ENCODE assay signal across 8 mouse cellular contexts in genomic region chr2:26497861-26498533, GRCm38 (mm10). TPM values are rescaled to one million over a fixed set of nuclear protein-coding genes. Genes with fewer than 3 reads are reported as not detected.
DNase-seq lines count a peak whose midpoint lies in the region; ATAC-seq lines count a peak whose summit lies in the region.
"Had no signal": no experiment of that assay in that cellular context is flagged by ENCODE, and none has a peak within 500 bp of the region (broad histone marks: within the 10 kb centered on the region; RNA-seq: fewer than 3 reads in every experiment).

No protein-coding gene starts in this region.

- ATAC-seq in forebrain, embryonic 16.5 days, result no peak
- peak; percentile 31 for ATAC-seq in megakaryocyte, adult 5-6 weeks (ENCODE audit: poor library complexity, severe bottlenecking)

- peaks cover 99% of the 10 kb centered on the region for H3K4me1 ChIP-seq in embryonic facial prominence, embryonic 10.5 days
- H3K4me1 ChIP-seq in forebrain, embryonic 16.5 days (replicated peaks; ENCODE audit: control insufficient read depth, insufficient read depth, low read length), result peaks cover 97% of the 10 kb centered on the region

- peaks cover 60% of the 10 kb centered on the region for H3K36me3 ChIP-seq in embryonic facial prominence, embryonic 10.5 days (replicated peaks)
- H3K36me3 ChIP-seq in forebrain, embryonic 16.5 days (ENCODE audit: control insufficient read depth, insufficient read depth), result no peaks in the 10 kb centered on the region

- peaks cover 39% of the 10 kb centered on the region for H3K27me3 ChIP-seq in embryonic facial prominence, embryonic 10.5 days (replicated peaks; ENCODE audit: low read depth, poor library complexity, severe bottlenecking)
- H3K27me3 ChIP-seq in forebrain, embryonic 16.5 days (replicated peaks; ENCODE audit: control insufficient read depth, insufficient read depth, low read length), result no peaks in the 10 kb centered on the region
- H3K27me3 ChIP-seq: limb, embryonic 12.5 days had no signal

- peak overlapping the region; percentile 46; the same call in 1 of the 2 replicates for H3K27ac ChIP-seq in embryonic facial prominence, embryonic 10.5 days (replicated peaks)
- H3K27ac ChIP-seq in forebrain, embryonic 16.5 days (ENCODE audit: low read length), result peak overlapping the region; percentile 16
- H3K27ac ChIP-seq: limb, embryonic 12.5 days had no signal

- peak overlapping the region; percentile 1; the same call in 1 of the 2 replicates for H3K4me2 ChIP-seq in forebrain, embryonic 16.5 days (ENCODE audit: low read length)
- H3K4me2 ChIP-seq: limb, embryonic 12.5 days had no signal

- DNase-seq in embryonic facial prominence, embryonic 10.5 days (ENCODE audit: low spot score), result no peak
- peak; percentile 54 for DNase-seq in kidney, adult 9 months
- no peak for DNase-seq in cerebellum, postnatal 14 days
- DNase-seq in urinary bladder, postnatal 36 days (ENCODE audit: low spot score in 2 of 2), result no peak
- no peak for DNase-seq in right cerebral cortex, postnatal 25 days

- H3K9ac ChIP-seq in forebrain, embryonic 16.5 days (replicated peaks; ENCODE audit: low read depth, low read length), result no peak overlapping the region; the same call in 1 of the 2 replicates
- H3K9ac ChIP-seq: limb, embryonic 12.5 days had no signal

- no peaks in the 10 kb centered on the region for H3K9me3 ChIP-seq in embryonic facial prominence, embryonic 10.5 days
- H3K9me3 ChIP-seq in forebrain, embryonic 16.5 days (ENCODE audit: control insufficient read depth, low read length), result no peaks in the 10 kb centered on the region
- H3K9me3 ChIP-seq: limb, embryonic 12.5 days had no signal

- no peak overlapping the region for H3K4me3 ChIP-seq in embryonic facial prominence, embryonic 10.5 days
- no peak overlapping the region for H3K4me3 ChIP-seq in forebrain, embryonic 16.5 days (replicated peaks; ENCODE audit: low read length)
- H3K4me3 ChIP-seq: limb, embryonic 12.5 days had no signal

- 77% methylated on average over 11 of the region's 11 CpGs for WGBS in embryonic facial prominence, embryonic 10.5 days
- 58% methylated on average over 11 of the region's 11 CpGs for WGBS in forebrain, embryonic 16.5 days

RNA-seq across cellular contexts. Expression of gene Notch1, which starts 18.5 kb away (rescaled TPM):
- 17.1 and 20.3 TPM in 2 replicates for polyA plus RNA-seq in embryonic facial prominence, embryonic 10.5 days (2016; fragmentation: Nextera tagmentation; extraction: Ambion mirVana)
- polyA plus RNA-seq in forebrain, embryonic 16.5 days (2015; fragmentation: Nextera tagmentation; extraction: Ambion mirVana), result 20.2 and 23.6 TPM in 2 replicates
- total RNA-seq in megakaryocyte, adult 5-6 weeks (2015), result 37.6 and 43.0 TPM in 2 replicates
- 22.3 and 48.3 TPM in 2 replicates for total RNA-seq in megakaryocyte, adult 5-6 weeks (2017)

RNA-seq across cellular contexts. Expression of gene Sec16a, which starts 53.0 kb away (rescaled TPM):
- polyA plus RNA-seq in embryonic facial prominence, embryonic 10.5 days (2016; fragmentation: Nextera tagmentation; extraction: Ambion mirVana), result 30.4 and 32.1 TPM in 2 replicates
- 21.5 and 23.1 TPM in 2 replicates for polyA plus RNA-seq in forebrain, embryonic 16.5 days (2015; fragmentation: Nextera tagmentation; extraction: Ambion mirVana)
- 41.6 and 43.9 TPM in 2 replicates for total RNA-seq in megakaryocyte, adult 5-6 weeks (2015)
- 31.1 and 34.6 TPM in 2 replicates for total RNA-seq in megakaryocyte, adult 5-6 weeks (2017)
